Mouse (Mus musculus) testis, adult 2 months (tissue): ENCODE measurements around the gene Wipf1.

Source experiments
- CTCF ChIP-seq: fragments of 200-500 bp; IDR thresholded peaks from 2 replicates; pipeline ENCODE4 v1.5.1; 2012; ENCODE audit warnings: low read depth, mild to moderate bottlenecking, inconsistent platforms, low read length, moderate library complexity; ENCODE audit not compliant: control insufficient read depth, insufficient read depth, insufficient replicate concordance
- POLR2A ChIP-seq: fragments of 200-500 bp; IDR thresholded peaks from 2 replicates; pipeline ENCODE4 v1.6.1; 2012; ENCODE audit warnings: low read depth, mild to moderate bottlenecking, inconsistent platforms, low read length, moderate library complexity; ENCODE audit not compliant: control insufficient read depth

DNA sequence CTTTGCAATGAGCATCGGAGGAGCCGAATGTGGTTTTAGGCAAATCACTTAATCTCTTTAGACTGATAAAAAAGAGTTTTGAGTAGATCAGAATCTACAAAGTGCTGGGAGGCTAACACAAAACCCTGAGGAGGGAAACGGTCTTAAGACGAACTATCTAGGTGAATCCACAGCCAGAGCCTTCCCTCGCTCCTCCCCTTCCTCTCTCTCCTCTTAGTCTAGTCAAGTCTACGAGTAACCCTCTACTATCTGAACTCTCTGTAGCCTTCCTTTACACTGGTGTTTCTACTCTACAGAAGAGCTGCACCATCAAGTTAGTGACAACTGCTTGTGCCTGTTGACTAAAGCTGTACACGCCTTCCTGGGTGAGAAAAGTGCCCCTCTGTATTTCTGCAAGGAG, 77.0 kb downstream of the Wipf1 start:
- TF ChIP-seq CTCF (no peak), POLR2A (no peak)
